Mouse (Mus musculus) regulatory T cell (primary cell): Measurements from ENCODE around the gene Rps6kc1.

ENCODE experiments used
- in situ Hi-C: fragments of 300-600 bp; cut with MboI, MseI; formaldehyde crosslinking; loops from one replicate; pipeline ENCODE4 v1.15.1; 2025; ENCODE audit warnings: high pct_unique_total_duplicates

Gene Rps6kc1

GRCm38 (mm10) chr1:190844356-190844755 is 67.2 kb downstream of the Rps6kc1 start:
- in situ Hi-C loops, result no loop called here

- in situ Hi-C loops, result no loop called here
Measured at GRCm38 (mm10) chr1:190836046-190836445, 75.5 kb downstream of the Rps6kc1 start.

- in situ Hi-C loops, result no loop called here
Measured at GRCm38 (mm10) chr1:190834201-190834907, 77.2 kb downstream of the Rps6kc1 start.

- in situ Hi-C loops, result no loop called here
Measured at GRCm38 (mm10) chr1:190832965-190833630, 78.5 kb downstream of the Rps6kc1 start.

GRCm38 (mm10) chr1:190831839-190832497 is 79.6 kb downstream of the Rps6kc1 start:
- in situ Hi-C loops, result no loop called here

- in situ Hi-C loops, result loop anchor here (5.0 kb wide), 1 partner anchor 1314 kb away; no protein-coding TSS in a partner anchor
Measured at GRCm38 (mm10) chr1:190826486-190827034, 85.0 kb downstream of the Rps6kc1 start.

- in situ Hi-C loops, result no loop called here
Measured at GRCm38 (mm10) chr1:190823745-190824144, 87.8 kb downstream of the Rps6kc1 start.

- in situ Hi-C loops, result no loop called here
Measured at GRCm38 (mm10) chr1:190816141-190816540, 95.4 kb downstream of the Rps6kc1 start.

GRCm38 (mm10) chr1:190810408-190810807 is 101.2 kb downstream of the Rps6kc1 start:
- in situ Hi-C loops, result no loop called here

GRCm38 (mm10) chr1:190808766-190809221 is 102.8 kb downstream of the Rps6kc1 start:
- in situ Hi-C loops, result no loop called here

- in situ Hi-C loops, result no loop called here
Measured at GRCm38 (mm10) chr1:190806817-190807216, 104.8 kb downstream of the Rps6kc1 start.

- in situ Hi-C loops, result no loop called here
Measured at GRCm38 (mm10) chr1:190798668-190799067, 112.9 kb downstream of the Rps6kc1 start.

GRCm38 (mm10) chr1:190797483-190798058 is 114.0 kb downstream of the Rps6kc1 start:
- in situ Hi-C loops, result no loop called here

- in situ Hi-C loops, result no loop called here
Measured at GRCm38 (mm10) chr1:190796745-190797482, 114.7 kb downstream of the Rps6kc1 start.

- in situ Hi-C loops, result no loop called here
Measured at GRCm38 (mm10) chr1:190791638-190792037, 119.9 kb downstream of the Rps6kc1 start.

- in situ Hi-C loops, result no loop called here
Measured at GRCm38 (mm10) chr1:190790720-190791119, 120.8 kb downstream of the Rps6kc1 start.

- in situ Hi-C loops, result no loop called here
Measured at GRCm38 (mm10) chr1:190777660-190778059, 133.9 kb downstream of the Rps6kc1 start.

- in situ Hi-C loops, result no loop called here
Measured at GRCm38 (mm10) chr1:190776260-190776659, 135.3 kb downstream of the Rps6kc1 start.

GRCm38 (mm10) chr1:190772088-190772885 is 139.3 kb downstream of the Rps6kc1 start:
- in situ Hi-C loops, result no loop called here

GRCm38 (mm10) chr1:190769748-190770147 is 141.8 kb downstream of the Rps6kc1 start:
- in situ Hi-C loops, result no loop called here
